Mouse (Mus musculus) E14TG2a.4 (cell line): ENCODE results near the gene Fbn1.
"Not testable (repeated sequence)": the region's sequence is repeated elsewhere in the genome, so short reads cannot be mapped to it uniquely, and the experiment has no call there.

Source experiments
- CTCF ChIP-seq: conservative IDR thresholded peaks from 2 replicates; pipeline ENCODE4 v1.5.1; 2014; ENCODE audit warnings: low read length
- POU5F1 ChIP-seq: IDR thresholded peaks from 2 replicates; pipeline ENCODE4 v1.6.1; 2014; ENCODE audit warnings: low read length, borderline replicate concordance

DNA sequence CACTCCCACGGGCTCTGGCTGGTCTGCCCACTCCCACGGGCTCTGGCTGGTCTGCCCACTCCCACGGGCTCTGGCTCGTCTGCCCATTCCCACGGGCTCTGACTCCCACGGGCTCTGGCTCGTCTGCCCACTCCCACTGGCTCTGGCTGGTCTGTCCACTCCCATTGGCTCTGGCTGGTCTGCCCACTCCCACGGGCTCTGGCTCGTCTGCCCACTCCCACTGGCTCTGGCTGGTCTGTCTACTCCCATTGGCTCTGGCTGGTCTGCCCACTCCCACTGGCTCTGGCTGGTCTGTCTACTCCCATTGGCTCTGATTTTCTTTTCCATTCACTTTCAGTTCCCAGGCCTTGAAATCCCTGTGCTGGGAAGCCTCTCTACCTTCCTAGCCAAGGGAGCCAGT, 227.8 kb downstream of the Fbn1 start:
- TF ChIP-seq CTCF, POU5F1: not testable (repeated sequence)
